In the genomic region with DNA sequence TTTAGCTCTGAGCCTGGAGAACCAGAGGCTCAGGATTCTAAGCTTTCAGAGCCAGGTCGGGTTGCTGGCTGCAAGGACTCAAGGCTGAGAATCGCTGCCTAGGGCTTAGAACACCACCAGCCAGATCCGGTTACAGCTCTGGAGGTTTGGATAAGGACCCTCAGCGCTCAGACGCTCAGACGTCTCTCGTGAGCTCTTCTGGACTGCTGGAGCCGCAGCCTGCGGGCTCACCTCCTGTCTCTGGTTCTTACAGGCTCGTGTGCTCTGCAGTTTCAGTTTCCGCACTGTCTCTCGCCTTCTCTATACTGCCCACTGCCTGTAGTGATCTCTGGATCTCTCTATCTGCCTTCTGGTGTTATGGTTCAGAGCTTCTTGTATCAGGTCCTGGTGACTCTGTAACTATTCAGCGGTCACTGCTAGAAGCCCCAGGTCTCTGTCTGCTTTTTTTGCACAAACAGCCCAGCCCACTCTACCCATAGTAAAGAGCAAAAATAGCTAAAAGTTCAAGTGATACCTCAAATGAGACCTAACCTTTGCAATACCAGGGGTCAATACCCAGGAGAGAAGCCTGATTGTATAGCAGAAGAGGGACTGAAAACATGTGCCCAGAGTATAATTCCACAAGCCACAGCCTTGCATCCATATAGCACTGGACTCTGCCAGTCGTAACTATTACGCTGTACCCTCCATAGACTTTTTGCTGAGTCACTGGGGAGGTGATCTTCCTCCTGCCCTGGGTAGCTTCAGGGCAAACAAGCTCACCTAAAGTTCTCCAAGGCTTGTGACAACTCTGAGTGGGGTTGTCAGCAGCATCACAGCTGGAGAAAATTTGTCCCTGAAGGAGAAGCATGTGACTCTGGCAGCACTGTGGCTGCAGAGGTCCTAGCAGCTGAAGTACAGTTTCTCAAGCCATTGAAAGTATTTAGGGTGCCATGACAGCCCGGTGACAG, we compare ENCODE assay signal across 8 mouse cellular contexts. TPM values are rescaled to one million over a fixed set of nuclear protein-coding genes. Genes with fewer than 3 reads are reported as not detected.
A peak's percentile ranks its signal among the peaks of the same experiment; 100 is the strongest.
DNase-seq lines count a peak whose midpoint lies in the region; ATAC-seq and TF ChIP-seq lines count a peak whose summit lies in the region.

No protein-coding gene starts in this region.

- H3K4me1 ChIP-seq in lung, embryonic 16.5 days (replicated peaks; ENCODE audit: control insufficient read depth, insufficient read depth, low read length) = 0 out of 2 replicates have a peak, but pooled peaks cover 2% of the 10 kb centered on the region
- 0 out of 2 replicates have a peak, but pooled peaks cover 4% of the 10 kb centered on the region for H3K4me1 ChIP-seq in liver, embryonic 13.5 days (replicated peaks)

- peak overlapping the region; percentile 35; the same call in 1 of the 2 replicates for H3K9ac ChIP-seq in lung, embryonic 16.5 days (ENCODE audit: low read length)
- H3K9ac ChIP-seq in liver, embryonic 13.5 days = 0 out of 2 replicates have a peak overlapping the region, but pooled peaks have one; percentile 12

- no peak for DNase-seq in lung, postnatal 25 days (ENCODE audit: low spot score)
- DNase-seq in forelimb bud, embryonic 11.5 days (ENCODE audit: low read depth, low spot score) = peak; percentile 40
- DNase-seq in liver, embryonic 13.5 days = no peak
- DNase-seq in skeletal muscle tissue, adult 2 months (ENCODE audit: low read depth, low spot score) = peak; percentile 71
- no peak for DNase-seq in right cerebral cortex, postnatal 25 days
- no peak for DNase-seq in layer of hippocampus, adult 2 months (ENCODE audit: low spot score in 2 of 2)
- DNase-seq in spleen, postnatal 14 days (ENCODE audit: low spot score in 2 of 2) = no peak

- no peaks in the 10 kb centered on the region for H3K36me3 ChIP-seq in lung, embryonic 16.5 days (ENCODE audit: control insufficient read depth, insufficient read depth, low read length)
- H3K36me3 ChIP-seq in liver, embryonic 13.5 days = no peaks in the 10 kb centered on the region

- peak overlapping the region; percentile 19 for H3K4me2 ChIP-seq in lung, embryonic 16.5 days (ENCODE audit: low read depth, low read length)
- H3K4me2 ChIP-seq in liver, embryonic 13.5 days = peak overlapping the region; percentile 49

- no peaks in the 10 kb centered on the region for H3K27me3 ChIP-seq in lung, embryonic 16.5 days (ENCODE audit: control insufficient read depth, insufficient read depth, low read depth, low read length)
- no peaks in the 10 kb centered on the region; the same call in 1 of the 2 replicates for H3K27me3 ChIP-seq in liver, embryonic 13.5 days

- no peak for TF ChIP-seq CTCF in layer of hippocampus, adult 2 months (conservative IDR thresholded peaks at IDR 0.05)

- 19% methylated on average over 16 of the region's 16 CpGs for WGBS in lung, embryonic 16.5 days
- WGBS in liver, embryonic 13.5 days (ENCODE audit: insufficient replicate concordance) = 15% methylated on average over 16 of the region's 16 CpGs

- no peaks in the 10 kb centered on the region for H3K9me3 ChIP-seq in lung, embryonic 16.5 days (ENCODE audit: control insufficient read depth, low read length)
- H3K9me3 ChIP-seq in liver, embryonic 13.5 days (replicated peaks) = no peaks in the 10 kb centered on the region

- peak overlapping the region; percentile 15; the same call in 1 of the 2 replicates for H3K4me3 ChIP-seq in lung, embryonic 16.5 days (ENCODE audit: low read length)
- H3K4me3 ChIP-seq in liver, embryonic 13.5 days (replicated peaks) = peak overlapping the region; percentile 23
- H3K4me3 ChIP-seq in layer of hippocampus, adult 2 months = no peak overlapping the region

- peak; percentile 78 for ATAC-seq in lung, embryonic 16.5 days (ENCODE audit: low read depth)
- no peak for ATAC-seq in liver, embryonic 13.5 days (ENCODE audit: low read depth)

- H3K27ac ChIP-seq in lung, embryonic 16.5 days (ENCODE audit: low read length) = no peak overlapping the region
- H3K27ac ChIP-seq in liver, embryonic 13.5 days = no peak overlapping the region
- no peak overlapping the region for H3K27ac ChIP-seq in layer of hippocampus, adult 2 months

RNA-seq across cellular contexts. Expression of a gene that starts 56.4 kb away (rescaled TPM):
- polyA plus RNA-seq in lung, embryonic 16.5 days (2015; fragmentation: Nextera tagmentation; extraction: Ambion mirVana) = 25.2 and 27.7 TPM in 2 replicates
- 2.7 TPM in 2 replicates for polyA plus RNA-seq in liver, embryonic 13.5 days (2015; fragmentation: Nextera tagmentation; extraction: Ambion mirVana)
- 100 to 1,000 TPM; 146 to 154 TPM for total RNA-seq in layer of hippocampus, adult 2 months (2021)

Comparison
In these comparisons a context has a peak if more than half of its experiments do, and no peak if none do; other contexts are left out.
1. DNase-seq: peak in forelimb bud, embryonic 11.5 days (single experiment) and skeletal muscle tissue, adult 2 months (single experiment); none in lung, postnatal 25 days (single experiment), liver, embryonic 13.5 days (single experiment), right cerebral cortex, postnatal 25 days (single experiment), layer of hippocampus, adult 2 months (0 of 2) and spleen, postnatal 14 days (0 of 2).